Mouse (Mus musculus) skeletal muscle tissue, adult 2 months (tissue): Measurements from ENCODE around the gene Mgea5.
"Not testable (repeated sequence)": the region's sequence is repeated elsewhere in the genome, so short reads cannot be mapped to it uniquely, and the experiment has no call there.

Experiments
- DNase-seq: peaks from one replicate; pipeline ENCODE4 v3.0.0-alpha.2; 2012; ENCODE audit warnings: low read depth, low spot score

Mgea5 gene

GRCm38 (mm10) chr19:45783181-45783932, at the start of gene Mgea5:
Gene Mgea5 (minus strand): TSS chr19:45783837.
- peak; percentile 99 for DNase-seq

- no peak for DNase-seq
These were observed 47.0 kb upstream of the Mgea5 start for GRCm38 (mm10) chr19:45830679-45831078.

GRCm38 (mm10) chr19:45827736-45828135, 44.1 kb upstream of the Mgea5 start:
- no peak for DNase-seq

GRCm38 (mm10) chr19:45827125-45827524, 43.5 kb upstream of the Mgea5 start:
- no peak for DNase-seq

GRCm38 (mm10) chr19:45826146-45826545, 42.5 kb upstream of the Mgea5 start:
- no peak for DNase-seq

- DNase-seq: no peak
These were observed 38.2 kb upstream of the Mgea5 start for GRCm38 (mm10) chr19:45821832-45822231.

- DNase-seq: no peak
These were observed 34.3 kb upstream of the Mgea5 start for GRCm38 (mm10) chr19:45817816-45818490.

GRCm38 (mm10) chr19:45816727-45817126, 33.1 kb upstream of the Mgea5 start:
- DNase-seq: no peak

- DNase-seq: no peak
These were observed 32.3 kb upstream of the Mgea5 start, which contains the start of gene Kcnip2 for GRCm38 (mm10) chr19:45815831-45816405. Gene Kcnip2 (minus strand): TSS chr19:45816061.

- DNase-seq: no peak
These were observed 31.5 kb upstream of the Mgea5 start for GRCm38 (mm10) chr19:45815170-45815569.

GRCm38 (mm10) chr19:45813801-45814200, 30.2 kb upstream of the Mgea5 start:
- DNase-seq: no peak

- DNase-seq: peak; percentile 45
These were observed 29.6 kb upstream of the Mgea5 start for GRCm38 (mm10) chr19:45813263-45813662.

- DNase-seq: no peak
These were observed 29.1 kb upstream of the Mgea5 start for GRCm38 (mm10) chr19:45812673-45813252.

- DNase-seq: no peak
These were observed 28.5 kb upstream of the Mgea5 start for GRCm38 (mm10) chr19:45812115-45812514.

- DNase-seq: no peak
These were observed 27.5 kb upstream of the Mgea5 start for GRCm38 (mm10) chr19:45811028-45811674.

- no peak for DNase-seq
These were observed 24.1 kb upstream of the Mgea5 start for GRCm38 (mm10) chr19:45807732-45808131.

GRCm38 (mm10) chr19:45805817-45806216, 22.2 kb upstream of the Mgea5 start:
- not testable (repeated sequence) for DNase-seq

- DNase-seq: peak; percentile 44
These were observed 21.1 kb upstream of the Mgea5 start for GRCm38 (mm10) chr19:45804593-45805368.

GRCm38 (mm10) chr19:45803408-45803807, 19.8 kb upstream of the Mgea5 start:
- DNase-seq: no peak

GRCm38 (mm10) chr19:45802702-45803101, 19.1 kb upstream of the Mgea5 start:
- DNase-seq: no peak

- DNase-seq: no peak
These were observed 13.2 kb upstream of the Mgea5 start for GRCm38 (mm10) chr19:45796879-45797278.
